Mouse (Mus musculus): ENCODE measurements at regions not wholly inside any gene's neighbourhood (a gene's known extent, or its start where the extent isn't known, plus 50 kb on each side); places are given as distances from the start of the nearest gene placed in this dataset.

DNA sequence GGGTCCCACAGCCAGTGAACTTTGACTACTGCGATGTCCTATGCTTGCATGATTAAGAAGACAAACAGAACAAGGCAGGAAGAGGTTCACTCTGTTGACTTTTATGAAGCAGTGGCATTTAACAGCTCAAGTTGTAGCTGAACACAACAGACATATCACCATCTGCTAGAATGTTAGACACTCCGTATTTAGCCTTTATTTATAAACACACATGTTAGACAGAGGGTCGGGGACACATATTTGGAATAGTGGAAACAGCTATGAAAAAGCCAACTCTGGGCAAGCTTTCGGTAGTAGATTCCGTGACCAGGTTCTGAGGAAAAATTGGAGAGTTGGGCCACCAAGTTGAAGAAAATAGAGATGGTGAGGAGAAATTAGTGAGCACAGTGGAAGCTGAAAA, 775.6 kb upstream of the Fam98a start:
- ATAC-seq, result no peak
- Histone ChIP-seq H3K4me2 (replicated peaks; ENCODE audit: low read depth) (no peak overlapping the region), H3K9me3 (ENCODE audit: control insufficient read depth) (no peaks in the 10 kb centered on the region), H3K4me1 (replicated peaks; ENCODE audit: control insufficient read depth, insufficient read depth, low read length) (no peaks in the 10 kb centered on the region), H3K4me3 (ENCODE audit: low read depth, low read length) (no peak overlapping the region), H3K9ac (ENCODE audit: low read depth, low read length) (no peak overlapping the region), H3K36me3 (ENCODE audit: control insufficient read depth, insufficient read depth) (no peaks in the 10 kb centered on the region), H3K27me3 (replicated peaks; ENCODE audit: control insufficient read depth, insufficient read depth, low read length) (no peaks in the 10 kb centered on the region), H3K27ac (ENCODE audit: low read depth, low read length) (no peak overlapping the region)
- WGBS, result 59% methylated on average over 5 of the region's 5 CpGs
- TF ChIP-seq CTCF (IDR thresholded peaks at IDR 0.05; ENCODE audit: low read depth), result no peak

DNA sequence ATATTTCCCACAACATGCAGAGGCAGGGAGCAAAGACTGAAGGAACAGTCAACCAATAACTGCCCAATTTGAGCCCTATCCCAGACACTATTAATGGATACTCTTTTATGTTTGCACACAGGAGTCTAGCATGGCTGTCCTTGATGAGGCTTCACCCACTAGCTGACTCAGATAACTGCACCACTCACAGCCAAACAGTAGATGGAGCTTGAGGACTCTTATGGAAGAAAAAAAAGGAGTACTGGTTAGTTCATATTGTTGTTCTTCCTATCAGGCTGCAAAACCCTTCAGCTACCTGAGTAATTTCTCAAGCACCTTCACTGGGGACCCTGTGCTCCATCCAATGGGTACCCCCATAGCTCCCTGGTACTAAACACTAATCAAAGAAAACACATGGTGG, 742.9 kb upstream of the Fam98a start:
- Histone ChIP-seq H3K9ac (ENCODE audit: low read depth, low read length) (no peak overlapping the region), H3K4me3 (ENCODE audit: low read depth, low read length) (no peak overlapping the region)
- peak; percentile 54 for TF ChIP-seq CTCF (IDR thresholded peaks at IDR 0.05; ENCODE audit: low read depth)

More for the DNA sequence above, 742.9 kb upstream of the Fam98a start:
- Histone ChIP-seq H3K36me3 (ENCODE audit: control insufficient read depth, insufficient read depth) (no peaks in the 10 kb centered on the region), H3K27me3 (replicated peaks; ENCODE audit: control insufficient read depth, insufficient read depth, low read length) (no peaks in the 10 kb centered on the region), H3K4me2 (replicated peaks; ENCODE audit: low read depth) (no peak overlapping the region), H3K9me3 (ENCODE audit: control insufficient read depth) (no peaks in the 10 kb centered on the region), H3K27ac (ENCODE audit: low read depth, low read length) (no peak overlapping the region), H3K4me1 (replicated peaks; ENCODE audit: control insufficient read depth, insufficient read depth, low read length) (no peaks in the 10 kb centered on the region)
- ATAC-seq, result no peak
